Mouse (Mus musculus) small intestine, adult 2 months (tissue): ENCODE results near the gene Mthfd1l.

Source experiments
- CTCF ChIP-seq: fragments of 200-500 bp; IDR thresholded peaks from 2 replicates; pipeline ENCODE4 v1.5.1; 2012; ENCODE audit warnings: low read depth, mild to moderate bottlenecking, control low read depth, inconsistent platforms, low read length, moderate library complexity, mixed read lengths; ENCODE audit not compliant: insufficient replicate concordance, insufficient read length; ENCODE audit errors: extremely low read depth
- POLR2A ChIP-seq: fragments of 200-500 bp; IDR thresholded peaks from 2 replicates; pipeline ENCODE4 v1.6.1; 2012; ENCODE audit warnings: low read depth, mild to moderate bottlenecking, control low read depth, inconsistent platforms, low read length, moderate library complexity

DNA sequence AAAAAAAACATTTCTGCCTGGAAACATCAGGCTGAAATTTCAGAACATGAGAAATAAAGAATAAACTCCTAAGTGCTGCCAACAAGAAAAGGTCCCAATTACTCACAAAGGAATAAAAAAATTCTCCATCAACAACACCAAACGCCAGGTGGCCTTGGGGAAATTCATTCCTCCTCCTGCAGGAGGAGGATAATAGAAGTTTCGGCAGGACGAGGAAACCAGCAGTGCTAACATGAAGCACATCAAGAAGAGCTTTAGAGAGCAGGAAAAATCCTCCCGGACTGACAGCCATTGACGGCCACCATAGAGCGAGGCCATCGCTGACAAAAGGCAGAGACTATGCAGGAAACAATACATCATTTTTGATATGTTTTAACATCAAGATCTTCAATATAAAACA lies 71.5 kb downstream of the Mthfd1l start:
- TF ChIP-seq POLR2A, result no peak
- TF ChIP-seq CTCF, result no peak
